ENCODE assay signal across 7 mouse cellular contexts in genomic region chr13:119596321-119597211, GRCm38 (mm10). TPM values are rescaled to one million over a fixed set of nuclear protein-coding genes. Genes with fewer than 3 reads are reported as not detected.
DNase-seq lines count a peak whose midpoint lies in the region; ATAC-seq lines count a peak whose summit lies in the region.
"Not testable (repeated sequence)": the region's sequence is repeated elsewhere in the genome, so short reads cannot be mapped to it uniquely, and the experiment has no call there.

No protein-coding gene starts in this region.

- not testable (repeated sequence) for H3K9ac ChIP-seq in liver, embryonic 11.5 days (ENCODE audit: low read depth, low read length); midbrain, embryonic 13.5 days (replicated peaks)

- H3K27ac ChIP-seq in liver, embryonic 11.5 days (ENCODE audit: low read depth, low read length); midbrain, embryonic 13.5 days: not testable (repeated sequence)

- not testable (repeated sequence) for H3K4me3 ChIP-seq in liver, embryonic 11.5 days (ENCODE audit: low read depth, low read length); midbrain, embryonic 13.5 days (replicated peaks)

- not testable (repeated sequence) for H3K36me3 ChIP-seq in liver, embryonic 11.5 days (ENCODE audit: control insufficient read depth, insufficient read depth, low read length); midbrain, embryonic 13.5 days

- not testable (repeated sequence) for H3K4me1 ChIP-seq in liver, embryonic 11.5 days (replicated peaks; ENCODE audit: control insufficient read depth, insufficient read depth, low read length); midbrain, embryonic 13.5 days (replicated peaks)

- not testable (repeated sequence) for H3K27me3 ChIP-seq in liver, embryonic 11.5 days (replicated peaks; ENCODE audit: control insufficient read depth, insufficient read depth, low read length); midbrain, embryonic 13.5 days

- peaks cover 12% of the 10 kb centered on the region for H3K9me3 ChIP-seq in liver, embryonic 11.5 days (ENCODE audit: control insufficient read depth, low read length)
- H3K9me3 ChIP-seq in midbrain, embryonic 13.5 days = peaks cover 21% of the 10 kb centered on the region

- DNase-seq in adrenal gland, adult (ENCODE audit: inconsistent age in 2 of 2, low spot score in 1 of 2) = peak; percentile 40 to 42
- DNase-seq in embryo, embryonic 11.5 days (ENCODE audit: low read depth, low spot score) = peak; percentile 65
- peak; percentile 39 to 46 for DNase-seq in gastrocnemius, postnatal 4 days (ENCODE audit: low spot score in 2 of 2)
- DNase-seq in hindlimb bud, embryonic 11.5 days (ENCODE audit: extremely low spot score, low read depth, low spot score) = peak; percentile 49
- DNase-seq in liver, embryonic 11.5 days (ENCODE audit: low spot score) = peak; percentile 88
- peak; percentile 60 for DNase-seq in skeletal muscle tissue, adult 2 months (ENCODE audit: low read depth, low spot score)

- peak; percentile 86 for ATAC-seq in liver, embryonic 11.5 days (replicated peaks; ENCODE audit: low FRiP score)
- peak; percentile 92 for ATAC-seq in midbrain, embryonic 13.5 days

- WGBS in liver, embryonic 11.5 days = 73% methylated on average over 15 of the region's 16 CpGs
- WGBS in midbrain, embryonic 13.5 days = 65% methylated on average over 16 of the region's 16 CpGs

- not testable (repeated sequence) for H3K4me2 ChIP-seq in liver, embryonic 11.5 days; midbrain, embryonic 13.5 days (replicated peaks)

RNA-seq across cellular contexts. Expression of gene Ccl28, which starts 27.1 kb away (rescaled TPM):
- total RNA-seq in gastrocnemius, postnatal 4 days (2021) = under 1 TPM; 0.10 to 0.31 TPM
- 0.05 TPM in 1 of 2 replicates, not detected in the other for polyA plus RNA-seq in liver, embryonic 11.5 days (2014; fragmentation: Nextera tagmentation; extraction: Ambion mirVana)
- polyA plus RNA-seq in midbrain, embryonic 13.5 days (2015; fragmentation: Nextera tagmentation; extraction: Ambion mirVana) = 0.13 and 0.57 TPM in 2 replicates
